Mouse (Mus musculus): ENCODE measurements around the gene Ltf.

The Ltf gene

DNA sequence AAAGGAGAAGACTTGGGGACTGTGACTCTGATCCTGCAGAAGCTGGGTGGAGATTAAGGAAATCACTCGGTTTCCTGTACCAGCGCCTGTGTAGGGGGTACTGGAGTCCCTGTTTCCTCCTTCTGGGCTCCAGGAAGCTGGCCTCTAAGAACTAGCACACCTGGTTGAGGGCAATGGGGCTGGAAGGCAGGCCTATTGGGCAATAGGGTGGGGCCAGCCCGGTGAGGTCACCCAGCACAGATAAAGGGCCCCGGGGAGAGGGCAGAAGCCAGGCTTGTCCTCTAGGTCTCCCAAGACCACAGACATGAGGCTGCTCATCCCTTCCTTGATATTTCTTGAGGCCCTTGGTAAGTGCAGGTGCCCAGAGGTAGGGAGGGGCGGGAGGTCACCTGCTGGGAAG is at the start of gene Ltf:
Ltf (plus strand) TSS at position 250 of the 400 bp plus-strand sequence.
- DNase-seq (ENCODE audit: low spot score in 2 of 2), result no peak

DNA sequence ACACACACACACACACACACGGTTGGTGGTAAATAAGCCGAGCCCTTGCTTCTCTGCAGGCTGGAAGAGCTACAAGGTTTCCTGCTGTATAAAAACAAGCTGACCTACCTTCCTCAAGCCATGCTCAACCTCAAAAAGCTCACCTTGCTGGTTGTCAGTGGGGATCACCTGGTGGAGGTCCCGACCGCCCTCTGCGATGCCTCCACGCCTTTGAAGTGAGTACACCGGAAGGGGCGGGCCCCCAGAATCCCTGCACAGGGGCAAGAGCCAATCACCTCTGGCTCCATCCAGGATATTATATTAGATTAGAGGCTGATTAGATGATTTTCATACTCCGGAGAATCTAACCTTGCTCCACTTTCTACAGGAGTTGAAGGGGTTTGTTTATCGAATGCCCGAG is 39.7 kb upstream of the Ltf start:
- DNase-seq (ENCODE audit: low spot score in 2 of 2), result no peak

- DNase-seq (ENCODE audit: low spot score in 2 of 2), result no peak
Observed at GRCm38 (mm10) chr9:110982351-110982750, 36.7 kb upstream of the Ltf start.

GRCm38 (mm10) chr9:110984096-110984495 is 35.0 kb upstream of the Ltf start:
- no peak for DNase-seq (ENCODE audit: low spot score in 2 of 2)

- DNase-seq (ENCODE audit: low spot score in 2 of 2), result no peak
Observed at GRCm38 (mm10) chr9:110985541-110985940, 33.5 kb upstream of the Ltf start.

- no peak for DNase-seq (ENCODE audit: low spot score in 2 of 2)
Observed at GRCm38 (mm10) chr9:110985951-110986350, 33.1 kb upstream of the Ltf start.

GRCm38 (mm10) chr9:110987331-110987730 is 31.7 kb upstream of the Ltf start:
- DNase-seq (ENCODE audit: low spot score in 2 of 2), result no peak

DNA sequence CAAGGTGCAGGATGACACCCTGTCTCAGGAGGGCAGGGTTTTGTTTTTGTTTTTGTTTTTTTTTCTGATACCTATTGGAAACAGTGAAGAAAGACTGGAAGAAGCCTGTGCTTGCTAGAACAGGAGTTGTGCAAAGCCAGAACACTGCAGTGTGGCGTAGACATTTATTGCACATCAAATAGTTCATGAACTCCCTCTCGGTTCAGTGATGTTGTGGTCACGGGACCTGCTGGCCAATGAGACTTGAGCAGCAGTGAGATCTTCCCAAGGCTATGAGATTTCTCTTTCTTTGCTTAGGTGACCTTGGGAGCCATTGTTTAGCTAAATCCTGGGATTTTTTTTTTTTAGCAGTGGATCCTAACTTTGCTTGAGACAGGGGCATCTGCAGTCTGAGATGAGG is 31.0 kb upstream of the Ltf start:
- DNase-seq (ENCODE audit: low spot score in 2 of 2), result no peak

GRCm38 (mm10) chr9:110989141-110989540 is 29.9 kb upstream of the Ltf start:
- DNase-seq (ENCODE audit: low spot score in 2 of 2), result no peak

DNA sequence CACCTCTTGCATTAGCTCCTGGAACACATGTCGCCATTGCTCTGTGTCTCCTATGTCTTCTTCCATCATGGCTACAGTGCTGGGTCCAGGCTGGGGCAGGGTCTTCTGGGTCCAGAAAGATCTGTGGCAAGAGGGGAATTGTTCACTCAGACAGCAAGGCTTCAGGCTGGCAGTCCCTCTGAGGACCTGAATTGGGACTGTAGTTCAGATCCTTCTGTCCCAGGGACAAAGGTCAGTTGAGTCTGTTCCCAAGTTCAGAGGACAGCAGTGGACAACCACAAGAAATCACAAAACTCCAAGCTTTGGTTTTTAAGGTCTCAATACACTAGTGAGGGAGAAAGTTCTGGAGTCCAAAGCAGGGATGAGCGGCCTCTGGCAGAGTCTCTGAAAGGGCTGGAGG is 29.5 kb upstream of the Ltf start:
- DNase-seq (ENCODE audit: low spot score in 2 of 2), result no peak

DNA sequence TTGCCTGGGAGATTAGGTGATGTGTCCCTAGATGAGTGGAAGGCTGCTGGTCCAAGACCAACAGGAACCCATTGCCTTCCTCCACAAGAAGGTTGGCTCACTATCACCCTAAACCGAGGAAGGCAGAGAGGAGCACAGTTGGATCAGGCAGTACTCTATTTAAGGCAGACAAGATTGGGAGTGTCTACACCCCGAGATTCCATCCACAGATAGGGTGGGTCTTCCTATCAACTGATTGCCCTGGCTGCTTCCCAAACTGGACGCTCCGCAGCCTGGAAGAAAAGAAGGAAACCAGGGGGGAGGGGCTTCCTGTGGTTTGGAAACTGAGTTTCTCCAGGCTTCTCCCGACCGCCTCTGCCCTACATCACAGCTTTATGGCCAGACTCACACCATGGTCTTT is 28.9 kb upstream of the Ltf start, which contains the start of gene Rtp3:
Rtp3 (minus strand) TSS at position 380 of the 400 bp plus-strand sequence.
- DNase-seq (ENCODE audit: low spot score in 2 of 2), result no peak

GRCm38 (mm10) chr9:110993281-110993709 is 25.8 kb upstream of the Ltf start:
- no peak for DNase-seq (ENCODE audit: low spot score in 2 of 2)

- peak; percentile 43 to 57 for DNase-seq (ENCODE audit: low spot score in 2 of 2)
Observed at GRCm38 (mm10) chr9:110994716-110995172, 24.3 kb upstream of the Ltf start.

GRCm38 (mm10) chr9:110997245-110997644 is 21.8 kb upstream of the Ltf start:
- DNase-seq (ENCODE audit: low spot score in 2 of 2), result peak in 1 of 2 experiments; percentile 65

- DNase-seq (ENCODE audit: low spot score in 2 of 2), result no peak
Observed at GRCm38 (mm10) chr9:110999056-110999455, 20.0 kb upstream of the Ltf start.

DNA sequence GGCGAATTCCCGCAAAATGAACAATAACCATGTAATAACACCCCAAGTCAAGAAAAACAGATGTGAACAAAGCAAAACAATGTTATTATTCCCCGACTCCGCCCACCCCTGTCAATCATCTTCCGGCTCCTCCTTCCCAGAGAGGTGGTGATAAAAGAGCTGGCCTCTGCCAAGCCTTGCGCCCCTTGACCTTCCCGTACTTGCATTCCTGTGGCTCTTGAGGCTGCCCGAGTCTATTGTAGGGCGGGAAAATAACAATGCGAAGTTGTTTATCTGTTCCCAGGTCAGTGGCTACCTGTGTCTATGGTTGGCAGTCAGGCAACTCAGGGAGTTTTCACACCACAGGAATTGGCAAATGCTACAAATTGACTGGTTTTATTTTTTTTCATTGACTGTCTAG is 19.2 kb upstream of the Ltf start:
- DNase-seq (ENCODE audit: low spot score in 2 of 2), result no peak

- no peak for DNase-seq (ENCODE audit: low spot score in 2 of 2)
Observed at GRCm38 (mm10) chr9:111001621-111002020, 17.4 kb upstream of the Ltf start.

DNA sequence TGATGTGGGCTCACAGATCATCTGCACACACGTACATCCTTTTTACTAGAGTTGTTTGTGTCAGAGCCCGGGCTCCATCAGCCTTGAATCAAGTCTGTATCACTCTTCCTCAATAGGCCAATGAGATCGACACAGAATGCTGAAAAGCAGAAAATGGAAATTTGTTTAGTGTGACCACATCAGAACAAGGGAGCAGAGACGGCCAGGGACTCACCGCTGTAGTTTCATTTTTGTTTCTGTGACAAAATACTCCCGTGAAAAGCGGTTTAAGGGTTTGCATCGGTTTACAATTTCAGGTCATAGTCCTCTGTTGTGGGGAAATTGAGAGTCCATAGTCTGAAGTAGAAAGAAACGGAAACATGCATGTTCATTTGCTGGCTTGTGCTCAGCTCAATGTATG is 15.8 kb upstream of the Ltf start:
- no peak for DNase-seq (ENCODE audit: low spot score in 2 of 2)

GRCm38 (mm10) chr9:111006544-111006943 is 12.5 kb upstream of the Ltf start:
- DNase-seq (ENCODE audit: low spot score in 2 of 2), result no peak

GRCm38 (mm10) chr9:111009763-111010162 is 9.3 kb upstream of the Ltf start:
- no peak for DNase-seq (ENCODE audit: low spot score in 2 of 2)

- no peak for DNase-seq (ENCODE audit: low spot score in 2 of 2)
Observed at GRCm38 (mm10) chr9:111011550-111011949, 7.5 kb upstream of the Ltf start.

- no peak for DNase-seq (ENCODE audit: low spot score in 2 of 2)
Observed at GRCm38 (mm10) chr9:111012041-111012440, 7.0 kb upstream of the Ltf start.

DNA sequence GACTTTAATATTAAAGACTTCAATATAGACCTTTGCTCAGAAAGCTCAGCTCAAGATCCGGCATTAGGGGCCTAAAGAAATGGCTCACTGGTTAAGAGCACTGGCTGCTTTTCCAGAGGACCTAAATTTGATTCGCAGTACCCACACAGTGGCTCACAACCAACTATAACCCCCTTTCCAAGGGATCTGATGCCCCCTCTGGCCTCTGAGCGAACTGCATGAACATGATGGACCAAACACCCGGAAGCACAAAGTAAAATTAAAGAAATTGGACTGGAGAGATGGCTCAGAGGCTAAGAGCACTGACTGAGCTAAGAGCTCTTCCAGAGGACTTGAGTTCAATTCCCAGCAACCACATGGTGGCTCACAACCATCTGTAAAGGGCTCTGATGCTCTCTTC is 3.4 kb upstream of the Ltf start:
- no peak for DNase-seq (ENCODE audit: low spot score in 2 of 2)

- DNase-seq (ENCODE audit: low spot score in 2 of 2), result no peak
Observed at GRCm38 (mm10) chr9:111026791-111027190, 7.7 kb downstream of the Ltf start.
